Mouse (Mus musculus): ENCODE data around the gene Crtc3. TPM values are rescaled to one million over a fixed set of nuclear protein-coding genes. Genes with fewer than 3 reads are reported as not detected.

Gene Crtc3
- total and polyA plus RNA-seq, 3 experiments = 4.2 to 15.8 TPM; not detected in 1

GRCm38 (mm10) chr7:80696334-80696733 is 7.7 kb upstream of the Crtc3 start:
- Histone ChIP-seq H3K4me1 (ENCODE audit: control insufficient read depth in 1 of 2, insufficient read depth in 2 of 2, low read length in 2 of 2) (peaks cover 15 to 46% of the 10 kb centered on the region in 2 experiments), H3K27me3 (ENCODE audit: control insufficient read depth in 1 of 2, insufficient read depth in 2 of 2, low read length in 2 of 2) (no peaks in the 10 kb centered on the region), H3K79me2 (ENCODE audit: control insufficient read depth, insufficient read depth, low read length, poor library complexity) (no peaks in the 10 kb centered on the region), H3K9ac (ENCODE audit: control insufficient read depth, low read depth, low read length, poor library complexity, severe bottlenecking) (peak overlapping the region; percentile 13; the same call in 1 of the 2 replicates), H3K27ac (ENCODE audit: control insufficient read depth, low read depth, low read length) (peak overlapping the region; percentile 72), H3K4me3 (ENCODE audit: control insufficient read depth in 1 of 2, insufficient read depth in 1 of 2, low read depth in 2 of 2, low read length in 2 of 2) (no peak overlapping the region), H3K9me3 (replicated peaks; ENCODE audit: insufficient read depth, low read length) (no peaks in the 10 kb centered on the region), H3K36me3 (ENCODE audit: control insufficient read depth in 1 of 2, insufficient read depth in 2 of 2, low read length in 2 of 2) (peaks cover 0 to 34% of the 10 kb centered on the region in 2 experiments; a peak in 2 of 4 replicates)
- DNase-seq (ENCODE audit: low read depth, low spot score) = peak; percentile 70
- TF ChIP-seq SIN3A (IDR thresholded peaks at IDR 0.05; ENCODE audit: low read length) = no peak; the same call in 1 of the 2 replicates
- TF ChIP-seq MYB (IDR thresholded peaks at IDR 0.05; ENCODE audit: low read depth, low read length) = no peak
- peak; percentile 73 for TF ChIP-seq ETS1 (IDR thresholded peaks at IDR 0.05; ENCODE audit: low read depth, low read length)
- TF ChIP-seq JUND (IDR thresholded peaks at IDR 0.05; ENCODE audit: low read depth, low read length) = no peak
- peak; percentile 85 to 90 for TF ChIP-seq EP300 (IDR thresholded peaks at IDR 0.05; ENCODE audit: low read depth in 1 of 2, low read length in 2 of 2)
- TF ChIP-seq KAT2A (conservative IDR thresholded peaks at IDR 0.05; ENCODE audit: low read depth, low read length) = no peak
- TF ChIP-seq GABPA (IDR thresholded peaks at IDR 0.05; ENCODE audit: low read depth, low read length) = no peak
- TF ChIP-seq RCOR1 (IDR thresholded peaks at IDR 0.05; ENCODE audit: low read depth, low read length) = peak; percentile 91
- TF ChIP-seq MAFK (IDR thresholded peaks at IDR 0.05; ENCODE audit: borderline replicate concordance, low read depth, low read length) = peak; percentile 45; the same call in 1 of the 2 replicates
- no peak for TF ChIP-seq POLR2A (IDR thresholded peaks at IDR 0.05; ENCODE audit: control insufficient read depth in 1 of 2, insufficient read depth in 1 of 2, low read depth in 1 of 2, low read length in 2 of 2, poor library complexity in 1 of 2)
- TF ChIP-seq NELFE (IDR thresholded peaks at IDR 0.05; ENCODE audit: low read depth, low read length) = no peak
- TF ChIP-seq CTCF (IDR thresholded peaks at IDR 0.05 in 2 of 3, conservative IDR thresholded peaks at IDR 0.05 in 1 of 3; ENCODE audit: control insufficient read depth in 1 of 3, insufficient read depth in 1 of 3, low read depth in 2 of 3, low read length in 3 of 3, poor library complexity in 1 of 3, severe bottlenecking in 1 of 3) = no peak
- TF ChIP-seq UBTF (IDR thresholded peaks at IDR 0.05; ENCODE audit: borderline replicate concordance, insufficient read depth, low read depth, low read length) = no peak
- TF ChIP-seq MAZ (IDR thresholded peaks at IDR 0.05; ENCODE audit: low read depth, low read length) = 0 out of 2 replicates have a peak, but pooled peaks have one; percentile 23
- no peak for TF ChIP-seq SMC3 (IDR thresholded peaks at IDR 0.05; ENCODE audit: low read depth, low read length)
- TF ChIP-seq BHLHE40 (IDR thresholded peaks at IDR 0.05; ENCODE audit: borderline replicate concordance, low read depth, low read length) = peak; percentile 44; the same call in 1 of the 2 replicates
- TF ChIP-seq RAD21 (IDR thresholded peaks at IDR 0.05; ENCODE audit: low read depth, low read length) = no peak
- TF ChIP-seq ZC3H11A (IDR thresholded peaks at IDR 0.05; ENCODE audit: low read depth, low read length) = peak; percentile 6; the same call in 1 of the 2 replicates
- TF ChIP-seq CHD1 (IDR thresholded peaks at IDR 0.05; ENCODE audit: low read depth, low read length) = no peak
- peak; percentile 49; the same call in 1 of the 2 replicates for TF ChIP-seq HCFC1 (IDR thresholded peaks at IDR 0.05; ENCODE audit: low read depth, low read length)
- no peak for TF ChIP-seq MXI1 (IDR thresholded peaks at IDR 0.05; ENCODE audit: low read depth, low read length)
- TF ChIP-seq POLR2AphosphoS5 (IDR thresholded peaks at IDR 0.05; ENCODE audit: borderline replicate concordance, low read depth, low read length) = no peak
- no peak for TF ChIP-seq ELF1 (IDR thresholded peaks at IDR 0.05; ENCODE audit: low read depth, low read length)
- no peak for TF ChIP-seq USF2 (IDR thresholded peaks at IDR 0.05; ENCODE audit: borderline replicate concordance in 1 of 2, insufficient read depth in 1 of 2, low read depth in 1 of 2, low read length in 2 of 2)
- TF ChIP-seq E2F4 (IDR thresholded peaks at IDR 0.05; ENCODE audit: borderline replicate concordance, low read depth, low read length) = no peak
- TF ChIP-seq TBP (IDR thresholded peaks at IDR 0.05; ENCODE audit: low read depth, low read length) = no peak
- peak; percentile 85 for TF ChIP-seq GATA1 (IDR thresholded peaks at IDR 0.05; ENCODE audit: low read depth, low read length)
- TF ChIP-seq TAL1 (IDR thresholded peaks at IDR 0.05; ENCODE audit: low read length) = no peak
- no peak for TF ChIP-seq MAX (IDR thresholded peaks at IDR 0.05; ENCODE audit: low read length)
- TF ChIP-seq ZKSCAN1 (IDR thresholded peaks at IDR 0.05; ENCODE audit: low read depth, low read length) = no peak
- TF ChIP-seq NRF1 (IDR thresholded peaks at IDR 0.05; ENCODE audit: insufficient read depth, low read depth, low read length, poor library complexity, severe bottlenecking) = no peak
- TF ChIP-seq TCF12 (IDR thresholded peaks at IDR 0.05; ENCODE audit: low read depth, low read length) = peak; percentile 79
- peak; percentile 45; the same call in 1 of the 2 replicates for TF ChIP-seq CHD2 (IDR thresholded peaks at IDR 0.05; ENCODE audit: low read length)
- TF ChIP-seq ZNF384 (IDR thresholded peaks at IDR 0.05; ENCODE audit: low read depth, low read length) = peak; percentile 95
